ENCODE assay signal across 19 mouse cellular contexts in the genomic region with DNA sequence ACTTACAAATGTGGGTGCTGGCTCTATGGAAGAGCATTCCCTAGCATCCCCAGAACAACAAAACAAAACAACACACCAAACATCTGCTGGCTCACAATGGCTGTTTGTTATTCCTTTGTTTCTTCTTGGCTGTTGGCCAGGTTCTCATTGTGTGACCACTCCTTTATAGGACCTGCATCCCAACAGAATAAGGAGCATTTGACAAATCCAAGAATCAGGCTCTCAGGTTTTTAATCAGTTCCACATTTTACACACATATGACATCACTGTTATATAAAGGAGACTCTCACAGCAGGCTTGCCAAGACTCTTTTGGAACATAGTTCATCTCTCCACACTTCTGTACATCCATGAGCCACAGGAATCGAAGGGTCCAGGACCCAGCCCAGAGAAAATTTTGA. TPM values are rescaled to one million over a fixed set of nuclear protein-coding genes. Genes with fewer than 3 reads are reported as not detected.
DNase-seq lines count a peak whose midpoint lies in the region; ATAC-seq lines count a peak whose summit lies in the region.
"Had no signal": no experiment of that assay in that cellular context is flagged by ENCODE, and none has a peak within 500 bp of the region (broad histone marks: within the 10 kb centered on the region; RNA-seq: fewer than 3 reads in every experiment).

No protein-coding gene starts in this region.

- 47% methylated on average over 1 of the region's 1 CpGs for WGBS in embryonic facial prominence, embryonic 14.5 days
- 88% methylated on average over 1 of the region's 1 CpGs for WGBS in embryonic facial prominence, embryonic 10.5 days
- 61% methylated on average over 1 of the region's 1 CpGs for WGBS in midbrain, embryonic 14.5 days
- WGBS in midbrain, embryonic 16.5 days: 65% methylated on average over 1 of the region's 1 CpGs
- WGBS in limb, embryonic 15.5 days: 48% methylated on average over 1 of the region's 1 CpGs

- no peak overlapping the region for H3K9ac ChIP-seq in embryonic facial prominence, embryonic 14.5 days (ENCODE audit: low read depth, low read length)
- H3K9ac ChIP-seq in midbrain, embryonic 14.5 days (replicated peaks; ENCODE audit: low read length): no peak overlapping the region
- no peak overlapping the region for H3K9ac ChIP-seq in midbrain, embryonic 16.5 days (ENCODE audit: low read depth, low read length)
- no peak overlapping the region for H3K9ac ChIP-seq in limb, embryonic 15.5 days
- H3K9ac ChIP-seq: forebrain, embryonic 13.5 days; liver, embryonic 15.5 days; neural tube, embryonic 13.5 days had no signal

- H3K4me1 ChIP-seq in embryonic facial prominence, embryonic 14.5 days (ENCODE audit: control insufficient read depth, insufficient read depth, low read length): no peaks in the 10 kb centered on the region; the same call in 1 of the 2 replicates
- H3K4me1 ChIP-seq in embryonic facial prominence, embryonic 10.5 days: no peaks in the 10 kb centered on the region
- no peaks in the 10 kb centered on the region for H3K4me1 ChIP-seq in midbrain, embryonic 14.5 days (ENCODE audit: control insufficient read depth, insufficient read depth, low read length)
- no peaks in the 10 kb centered on the region for H3K4me1 ChIP-seq in midbrain, embryonic 16.5 days (ENCODE audit: control insufficient read depth, insufficient read depth, low read length)
- no peaks in the 10 kb centered on the region for H3K4me1 ChIP-seq in limb, embryonic 15.5 days
- H3K4me1 ChIP-seq: liver, embryonic 15.5 days; neural tube, embryonic 13.5 days had no signal

- H3K36me3 ChIP-seq in embryonic facial prominence, embryonic 14.5 days (ENCODE audit: control insufficient read depth, insufficient read depth, low read length): no peaks in the 10 kb centered on the region
- no peaks in the 10 kb centered on the region for H3K36me3 ChIP-seq in embryonic facial prominence, embryonic 10.5 days (replicated peaks)
- H3K36me3 ChIP-seq in midbrain, embryonic 14.5 days (ENCODE audit: control insufficient read depth, insufficient read depth, low read length): no peaks in the 10 kb centered on the region
- H3K36me3 ChIP-seq in midbrain, embryonic 16.5 days (ENCODE audit: control insufficient read depth, insufficient read depth, low read length): no peaks in the 10 kb centered on the region
- no peaks in the 10 kb centered on the region for H3K36me3 ChIP-seq in limb, embryonic 15.5 days
- H3K36me3 ChIP-seq: liver, embryonic 15.5 days; neural tube, embryonic 13.5 days had no signal

- H3K27me3 ChIP-seq in embryonic facial prominence, embryonic 14.5 days (replicated peaks; ENCODE audit: control insufficient read depth, insufficient read depth, low read length): no peaks in the 10 kb centered on the region
- no peaks in the 10 kb centered on the region for H3K27me3 ChIP-seq in embryonic facial prominence, embryonic 10.5 days (replicated peaks; ENCODE audit: low read depth, poor library complexity, severe bottlenecking)
- no peaks in the 10 kb centered on the region for H3K27me3 ChIP-seq in midbrain, embryonic 14.5 days (ENCODE audit: control insufficient read depth, insufficient read depth, low read length)
- no peaks in the 10 kb centered on the region for H3K27me3 ChIP-seq in midbrain, embryonic 16.5 days (ENCODE audit: control insufficient read depth, insufficient read depth, low read depth, low read length)
- no peaks in the 10 kb centered on the region for H3K27me3 ChIP-seq in limb, embryonic 15.5 days
- H3K27me3 ChIP-seq: forebrain, embryonic 13.5 days; liver, embryonic 15.5 days had no signal

- ATAC-seq in embryonic facial prominence, embryonic 14.5 days (ENCODE audit: low read depth): peak; percentile 62; the same call in 1 of the 2 replicates
- ATAC-seq in midbrain, embryonic 14.5 days (ENCODE audit: low FRiP score, low TSS enrichment): no peak
- ATAC-seq in midbrain, embryonic 16.5 days: no peak
- ATAC-seq in limb, embryonic 15.5 days (ENCODE audit: insufficient number of reproducible peaks, low FRiP score, low TSS enrichment, low read depth): peak; percentile 64; the same call in 1 of the 2 replicates
- ATAC-seq in CD4-positive, CD25-positive, alpha-beta regulatory T cell, adult 4 months: no peak
- ATAC-seq: forebrain, embryonic 13.5 days; hindbrain, embryonic 16.5 days had no signal

- no peaks in the 10 kb centered on the region for H3K9me3 ChIP-seq in embryonic facial prominence, embryonic 14.5 days (ENCODE audit: control insufficient read depth, low read length)
- no peaks in the 10 kb centered on the region for H3K9me3 ChIP-seq in embryonic facial prominence, embryonic 10.5 days
- no peaks in the 10 kb centered on the region for H3K9me3 ChIP-seq in midbrain, embryonic 14.5 days (ENCODE audit: control insufficient read depth, low read length)
- H3K9me3 ChIP-seq in midbrain, embryonic 16.5 days (replicated peaks; ENCODE audit: control insufficient read depth, low read length, poor library complexity, severe bottlenecking): no peaks in the 10 kb centered on the region
- H3K9me3 ChIP-seq in limb, embryonic 15.5 days: no peaks in the 10 kb centered on the region
- H3K9me3 ChIP-seq: forebrain, embryonic 13.5 days; liver, embryonic 15.5 days; neural tube, embryonic 13.5 days had no signal

- DNase-seq in embryonic facial prominence, embryonic 14.5 days (ENCODE audit: low spot score): peak; percentile 80
- DNase-seq in embryonic facial prominence, embryonic 10.5 days (ENCODE audit: low spot score): no peak
- peak; percentile 35 for DNase-seq in layer of hippocampus, adult 9-11 months
- DNase-seq in layer of hippocampus, postnatal 10 days (ENCODE audit: low spot score in 2 of 2): no peak
- DNase-seq in midbrain, embryonic 14.5 days: peak; percentile 21
- DNase-seq: adrenal gland, adult 8-10 months; cerebellum, adult 2 months; gastrocnemius, adult 2 months; heart, adult 18-20 months; kidney, adult 18-20 months; kidney, postnatal 14 days; thymus, postnatal 36 days had no signal

- peak overlapping the region; percentile 44; the same call in 1 of the 2 replicates for H3K27ac ChIP-seq in embryonic facial prominence, embryonic 14.5 days (replicated peaks; ENCODE audit: low read depth, low read length)
- H3K27ac ChIP-seq in embryonic facial prominence, embryonic 10.5 days (replicated peaks): no peak overlapping the region
- no peak overlapping the region for H3K27ac ChIP-seq in midbrain, embryonic 14.5 days (replicated peaks; ENCODE audit: low read depth, low read length)
- H3K27ac ChIP-seq in midbrain, embryonic 16.5 days (ENCODE audit: low read length): no peak overlapping the region
- peak overlapping the region; percentile 69 for H3K27ac ChIP-seq in limb, embryonic 15.5 days
- H3K27ac ChIP-seq: forebrain, embryonic 13.5 days; gastrocnemius, adult 2 months; liver, embryonic 15.5 days; neural tube, embryonic 13.5 days had no signal

- H3K4me3 ChIP-seq in embryonic facial prominence, embryonic 14.5 days (ENCODE audit: low read depth, low read length): no peak overlapping the region
- no peak overlapping the region for H3K4me3 ChIP-seq in embryonic facial prominence, embryonic 10.5 days
- no peak overlapping the region for H3K4me3 ChIP-seq in midbrain, embryonic 14.5 days (replicated peaks; ENCODE audit: low read depth, low read length)
- no peak overlapping the region for H3K4me3 ChIP-seq in midbrain, embryonic 16.5 days (ENCODE audit: low read depth, low read length)
- no peak overlapping the region for H3K4me3 ChIP-seq in limb, embryonic 15.5 days
- H3K4me3 ChIP-seq: forebrain, embryonic 13.5 days; gastrocnemius, adult 2 months; liver, embryonic 15.5 days; neural tube, embryonic 13.5 days had no signal

- H3K4me2 ChIP-seq in embryonic facial prominence, embryonic 14.5 days (ENCODE audit: low read depth, low read length): no peak overlapping the region
- H3K4me2 ChIP-seq in midbrain, embryonic 14.5 days (ENCODE audit: low read length): no peak overlapping the region
- H3K4me2 ChIP-seq in midbrain, embryonic 16.5 days (ENCODE audit: low read length): no peak overlapping the region
- H3K4me2 ChIP-seq in limb, embryonic 15.5 days: no peak overlapping the region
- H3K4me2 ChIP-seq: forebrain, embryonic 13.5 days; liver, embryonic 15.5 days; neural tube, embryonic 13.5 days had no signal

RNA-seq across cellular contexts. Expression of a gene that starts 9.3 kb away (rescaled TPM):
- 60.1 and 65.9 TPM in 2 replicates for polyA plus RNA-seq in embryonic facial prominence, embryonic 14.5 days (2014; fragmentation: Nextera tagmentation; extraction: Ambion mirVana)
- 70.5 and 73.4 TPM in 2 replicates for polyA plus RNA-seq in embryonic facial prominence, embryonic 10.5 days (2016; fragmentation: Nextera tagmentation; extraction: Ambion mirVana)
- 10 to 100 TPM; 39.1 to 39.3 TPM for total RNA-seq in layer of hippocampus, postnatal 10 days (2021)
- 37.4 and 52.4 TPM in 2 replicates for polyA plus RNA-seq in midbrain, embryonic 14.5 days (2014; fragmentation: Nextera tagmentation; extraction: Ambion mirVana)
- polyA plus RNA-seq in midbrain, embryonic 16.5 days (2015; fragmentation: Nextera tagmentation; extraction: Ambion mirVana): 48.5 and 50.3 TPM in 2 replicates
- 65.2 and 69.5 TPM in 2 replicates for polyA plus RNA-seq in limb, embryonic 15.5 days (2015; fragmentation: Nextera tagmentation; extraction: Ambion mirVana)
- 10 to 100 TPM; 83.5 to 93.7 TPM for polyA plus RNA-seq in CD4-positive, CD25-positive, alpha-beta regulatory T cell, adult 4 months (2017; shearing (Covaris generic))

RNA-seq across cellular contexts. Expression of a gene that starts 46.5 kb away (rescaled TPM):
- 0.11 and 0.22 TPM in 2 replicates for polyA plus RNA-seq in embryonic facial prominence, embryonic 14.5 days (2014; fragmentation: Nextera tagmentation; extraction: Ambion mirVana)
- 0.22 TPM in 1 of 2 replicates, not detected in the other for polyA plus RNA-seq in embryonic facial prominence, embryonic 10.5 days (2016; fragmentation: Nextera tagmentation; extraction: Ambion mirVana)
- total RNA-seq in layer of hippocampus, postnatal 10 days (2021): not detected
- not detected in 2 replicates for polyA plus RNA-seq in midbrain, embryonic 14.5 days (2014; fragmentation: Nextera tagmentation; extraction: Ambion mirVana)
- 0.14 and 0.16 TPM in 2 replicates for polyA plus RNA-seq in midbrain, embryonic 16.5 days (2015; fragmentation: Nextera tagmentation; extraction: Ambion mirVana)
- polyA plus RNA-seq in limb, embryonic 15.5 days (2015; fragmentation: Nextera tagmentation; extraction: Ambion mirVana): 0.15 and 0.30 TPM in 2 replicates
- polyA plus RNA-seq in CD4-positive, CD25-positive, alpha-beta regulatory T cell, adult 4 months (2017; shearing (Covaris generic)): 10 to 100 TPM; 92.7 to 95.9 TPM
- total RNA-seq: gastrocnemius, adult 2 months had no signal
- polyA plus RNA-seq: cerebellum, adult 2 months had no signal

Comparison
In these comparisons a context has a peak if more than half of its experiments do, and no peak if none do; other contexts are left out.
1. DNase-seq: peak in embryonic facial prominence, embryonic 14.5 days (single experiment), layer of hippocampus, adult 9-11 months (single experiment) and midbrain, embryonic 14.5 days (single experiment); none in embryonic facial prominence, embryonic 10.5 days (single experiment) and layer of hippocampus, postnatal 10 days (0 of 2).
2. H3K27ac ChIP-seq: peak in embryonic facial prominence, embryonic 14.5 days (single experiment) and limb, embryonic 15.5 days (single experiment); none in embryonic facial prominence, embryonic 10.5 days (single experiment), midbrain, embryonic 14.5 days (single experiment) and midbrain, embryonic 16.5 days (single experiment).
3. ATAC-seq: peak in embryonic facial prominence, embryonic 14.5 days (single experiment) and limb, embryonic 15.5 days (single experiment); none in midbrain, embryonic 14.5 days (single experiment), midbrain, embryonic 16.5 days (single experiment) and CD4-positive, CD25-positive, alpha-beta regulatory T cell, adult 4 months (single experiment).
4. RNA of a gene that starts 46.5 kb away (polyA plus RNA-seq): 92.7 to 95.9 TPM in CD4-positive, CD25-positive, alpha-beta regulatory T cell, adult 4 months; 0.22 TPM in embryonic facial prominence, embryonic 10.5 days, 0.14 to 0.16 TPM in midbrain, embryonic 16.5 days, 0.15 to 0.30 TPM in limb, embryonic 15.5 days, 0.11 to 0.22 TPM in embryonic facial prominence, embryonic 14.5 days and not detected in midbrain, embryonic 14.5 days; every median in the first group is over 10 times any median in the second.